Mouse (Mus musculus) left cerebral cortex, adult 2 months (tissue): ENCODE measurements around the gene Supt3. TPM values are rescaled to one million over a fixed set of nuclear protein-coding genes. Genes with fewer than 3 reads are reported as not detected.

Source experiments
- DNase-seq, 2 experiments: peaks; one replicate each; pipeline ENCODE4 v3.0.0; 2021 to 2022; ENCODE audit warnings: low spot score in 2 of 2, mixed read lengths in 1 of 2; ENCODE audit errors: extremely low spot score in 1 of 2
- H3K27ac ChIP-seq: fragments of 200-600 bp; 2 replicates; pipeline ENCODE4 v1.8.1; 2022
- H3K4me3 ChIP-seq: fragments of 200-600 bp; 2 replicates; pipeline ENCODE4 v1.8.1; 2022
- CTCF ChIP-seq: fragments of 200-600 bp; IDR thresholded peaks from 2 replicates; pipeline ENCODE4 v1.8.1; 2022; ENCODE audit warnings: antibody characterized with exemption, mild to moderate bottlenecking, moderate library complexity
- intact Hi-C: fragments of 180-260 bp; cut with DNase I; formaldehyde crosslinking; loops from one replicate; pipeline ENCODE4 v1.15.1; 2025
- total RNA-seq, 2 experiments: library from RNA; stranded (reverse); gene quantifications; 2 replicates each; pipeline ENCODE4 v1.2.3; 2021

The Supt3 gene
- total RNA-seq, 2 experiments from 2014 or later = 11.0 to 14.3 TPM

GRCm38 (mm10) chr17:45118565-45119471, 341.9 kb downstream of the Supt3 start:
- no peak for TF ChIP-seq CTCF
- intact Hi-C loops = no loop called here
- Histone ChIP-seq H3K4me3 (no peak overlapping the region), H3K27ac (no peak overlapping the region)
- DNase-seq = no peak

GRCm38 (mm10) chr17:45119609-45120201, 342.8 kb downstream of the Supt3 start:
- intact Hi-C loops = no loop called here
- no peak overlapping the region for H3K4me3 ChIP-seq
- H3K27ac ChIP-seq = no peak overlapping the region
- no peak for DNase-seq
- TF ChIP-seq CTCF = no peak

GRCm38 (mm10) chr17:45123856-45124255, 346.9 kb downstream of the Supt3 start:
- no peak overlapping the region for H3K27ac ChIP-seq
- DNase-seq = no peak
- H3K4me3 ChIP-seq = no peak overlapping the region
- no peak for TF ChIP-seq CTCF
- intact Hi-C loops = no loop called here

- intact Hi-C loops = no loop called here
- TF ChIP-seq CTCF = no peak
- DNase-seq = no peak
- Histone ChIP-seq H3K4me3 (no peak overlapping the region), H3K27ac (no peak overlapping the region)
These were observed 351.7 kb downstream of the Supt3 start for GRCm38 (mm10) chr17:45128611-45129010.

GRCm38 (mm10) chr17:45133501-45134400, 356.8 kb downstream of the Supt3 start:
- Histone ChIP-seq H3K4me3 (no peak overlapping the region), H3K27ac (no peak overlapping the region)
- intact Hi-C loops = no loop called here
- no peak for TF ChIP-seq CTCF
- DNase-seq = no peak

GRCm38 (mm10) chr17:45136491-45136890, 359.5 kb downstream of the Supt3 start:
- intact Hi-C loops = no loop called here
- DNase-seq = no peak
- Histone ChIP-seq H3K27ac (no peak overlapping the region), H3K4me3 (no peak overlapping the region)
- TF ChIP-seq CTCF = no peak

- DNase-seq = no peak
- no peak; the same call in 1 of the 2 replicates for TF ChIP-seq CTCF
- Histone ChIP-seq H3K4me3 (no peak overlapping the region), H3K27ac (no peak overlapping the region)
- intact Hi-C loops = no loop called here
These were observed 366.1 kb downstream of the Supt3 start for GRCm38 (mm10) chr17:45143043-45143442.

- H3K27ac ChIP-seq = no peak overlapping the region
- H3K4me3 ChIP-seq = no peak overlapping the region
- intact Hi-C loops = no loop called here
- DNase-seq = no peak
- no peak for TF ChIP-seq CTCF
These were observed 367.7 kb downstream of the Supt3 start for GRCm38 (mm10) chr17:45144656-45145055.

GRCm38 (mm10) chr17:45151312-45151929, 374.5 kb downstream of the Supt3 start:
- Histone ChIP-seq H3K27ac (no peak overlapping the region), H3K4me3 (no peak overlapping the region)
- intact Hi-C loops = no loop called here
- TF ChIP-seq CTCF = no peak
- no peak for DNase-seq

- TF ChIP-seq CTCF = no peak
- no peak overlapping the region for H3K4me3 ChIP-seq
- no peak for DNase-seq
- H3K27ac ChIP-seq = no peak overlapping the region
- intact Hi-C loops = no loop called here
These were observed 376.8 kb downstream of the Supt3 start for GRCm38 (mm10) chr17:45153721-45154120.

GRCm38 (mm10) chr17:45158171-45158691, 381.3 kb downstream of the Supt3 start:
- H3K27ac ChIP-seq = no peak overlapping the region
- TF ChIP-seq CTCF = no peak
- no peak for DNase-seq
- no peak overlapping the region for H3K4me3 ChIP-seq
- intact Hi-C loops = no loop called here
